Mouse (Mus musculus) midbrain, postnatal 0 days (tissue): ENCODE data around the gene Scnn1g. TPM values are rescaled to one million over a fixed set of nuclear protein-coding genes. Genes with fewer than 3 reads are reported as not detected.

Experiments used
- ATAC-seq: fragments of 200-750 bp; cut with Nextera tagmentation; 2 replicates; pipeline ENCODE4 v1.8.0; 2017; ENCODE audit warnings: moderate number of reproducible peaks, mild to moderate bottlenecking, moderate TSS enrichment, moderate library complexity; ENCODE audit not compliant: low FRiP score
- DNase-seq: peaks from one replicate; pipeline ENCODE4 v3.0.0-alpha.2; 2015; ENCODE audit warnings: low spot score
- H3K27ac ChIP-seq: fragments of 300-500 bp; sonication (generic); 2 replicates; pipeline ENCODE4 v1.5.1; 2014; ENCODE audit warnings: low read depth, mild to moderate bottlenecking, low read length, mixed read lengths
- H3K27me3 ChIP-seq: fragments of 300-500 bp; sonication (generic); 2 replicates; pipeline ENCODE4 v1.6.1; 2014; ENCODE audit warnings: low read length, control low read depth, mixed read lengths; ENCODE audit not compliant: insufficient read depth
- H3K36me3 ChIP-seq: fragments of 300-500 bp; sonication (generic); 2 replicates; pipeline ENCODE4 v1.6.1; 2014; ENCODE audit warnings: low read length, control low read depth, mixed read lengths; ENCODE audit not compliant: insufficient read depth
- H3K4me1 ChIP-seq: fragments of 300-500 bp; sonication (generic); 2 replicates; pipeline ENCODE4 v1.6.1; 2014; ENCODE audit warnings: mild to moderate bottlenecking, control low read depth, antibody characterized with exemption, low read length, mixed read lengths; ENCODE audit not compliant: insufficient read depth
- H3K4me2 ChIP-seq: fragments of 300-500 bp; sonication (generic); 2 replicates; pipeline ENCODE4 v1.6.1; 2014; ENCODE audit warnings: low read depth, mild to moderate bottlenecking, low read length, mixed read lengths; ENCODE audit not compliant: poor library complexity, severe bottlenecking
- H3K4me3 ChIP-seq: fragments of 300-500 bp; sonication (generic); 2 replicates; pipeline ENCODE4 v1.5.1; 2014; ENCODE audit warnings: low read depth, mild to moderate bottlenecking, low read length, moderate library complexity
- H3K9ac ChIP-seq: fragments of 300-500 bp; sonication (generic); replicated peaks from 2 replicates; pipeline ENCODE4 v1.6.1; 2014; ENCODE audit warnings: mild to moderate bottlenecking, low read length, moderate library complexity, mixed read lengths; ENCODE audit not compliant: poor library complexity, severe bottlenecking
- H3K9me3 ChIP-seq: fragments of 300-500 bp; sonication (generic); 2 replicates; pipeline ENCODE4 v1.6.1; 2016; ENCODE audit warnings: low read length, control low read depth
- CTCF ChIP-seq: IDR thresholded peaks from 2 replicates; pipeline ENCODE4 v1.5.1; 2016; ENCODE audit warnings: antibody characterized with exemption, mild to moderate bottlenecking
- WGBS: fragments of 180-500 bp; shearing (Covaris S2); extraction: QIAGEN DNeasy Blood & Tissue Kit; methylation state at CpG from one replicate; pipeline ENCODE4 v1.1.7; 2014; 5-methylcytosine and 5-hydroxymethylcytosine counted together
- polyA plus RNA-seq: library from polyadenylated mRNA; unstranded; fragments of >200 nt; fragmentation: Nextera tagmentation; extraction: Ambion mirVana; gene quantifications from 2 replicates; pipeline ENCODE4 v1.2.1, GENCODE M21; 2015
- total RNA-seq: library from RNA; depleted of rRNA; stranded (reverse); fragments of >200 nt; gene quantifications from 2 replicates; pipeline ENCODE4 v1.2.3, GENCODE M21; 2014; rRNA removed

Scnn1g gene
- total and polyA plus RNA-seq, 2 experiments from 2014 or later = 0.10 TPM; not detected in 1

DNA sequence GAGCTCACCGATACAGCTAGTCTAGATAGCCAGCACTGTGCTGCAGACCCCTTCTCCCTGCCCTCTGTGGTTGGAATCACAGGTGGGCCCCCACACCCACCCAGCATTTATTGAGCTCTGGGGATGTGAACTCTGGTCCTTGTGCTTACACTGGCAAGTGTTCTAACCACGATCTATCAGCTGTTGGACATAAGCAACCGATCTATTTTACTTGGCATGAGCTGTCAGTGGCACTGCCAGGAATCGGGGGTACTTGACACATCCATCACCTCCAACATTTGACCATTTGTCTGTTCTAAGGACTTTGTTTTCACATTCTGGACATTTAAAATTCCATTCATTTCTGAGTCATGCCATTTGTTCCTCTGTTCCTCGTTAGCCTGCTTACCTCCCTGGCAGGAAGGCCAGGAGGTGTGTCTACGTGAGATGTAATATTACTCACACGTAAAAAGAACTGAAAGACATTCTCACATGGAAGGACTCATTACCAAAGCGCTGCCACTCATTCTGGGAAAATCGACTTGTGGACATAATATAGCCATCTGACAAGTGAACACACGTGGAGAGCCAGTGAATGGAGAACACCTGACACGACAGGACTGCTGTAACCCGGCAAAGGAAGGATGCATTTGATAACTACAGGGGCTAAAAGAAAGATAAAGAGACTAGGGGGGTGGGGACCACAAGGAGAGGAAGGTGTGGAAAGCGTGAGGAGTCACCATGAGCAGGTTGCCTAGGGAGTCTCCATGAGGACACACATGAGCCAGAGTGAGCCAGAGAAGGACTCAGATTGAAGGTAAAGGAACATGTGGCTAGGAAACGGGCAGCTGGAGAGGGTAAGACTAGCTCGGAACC is 73.7 kb downstream of the Scnn1g start:
- Histone ChIP-seq H3K4me1 (no peaks in the 10 kb centered on the region), H3K4me2 (no peak overlapping the region), H3K27me3 (no peaks in the 10 kb centered on the region), H3K36me3 (no peaks in the 10 kb centered on the region), H3K9ac (no peak overlapping the region), H3K4me3 (no peak overlapping the region), H3K9me3 (no peaks in the 10 kb centered on the region), H3K27ac (no peak overlapping the region)
- no peak for ATAC-seq
- no peak for DNase-seq
- TF ChIP-seq CTCF = no peak
- 83% methylated on average over 15 of the region's 15 CpGs for WGBS

Other genes with a start within 250 kb of the Scnn1g start
- 24.1 and 26.0 TPM in 2 replicates for gene Usp31, start 27.2 kb upstream of the Scnn1g start, total RNA-seq
- 1.7 and 2.1 TPM in 2 replicates for gene Usp31, start 27.2 kb upstream of the Scnn1g start, polyA plus RNA-seq
- gene Scnn1b, start 130.6 kb downstream of the Scnn1g start, total RNA-seq = 0.09 and 0.60 TPM in 2 replicates
- 0.47 and 0.52 TPM in 2 replicates for gene Scnn1b, start 130.6 kb downstream of the Scnn1g start, polyA plus RNA-seq
- gene Cog7, start 247.2 kb downstream of the Scnn1g start, total RNA-seq = 34.9 and 41.3 TPM in 2 replicates
- 22.4 and 27.4 TPM in 2 replicates for gene Cog7, start 247.2 kb downstream of the Scnn1g start, polyA plus RNA-seq